Mouse (Mus musculus) brain, embryonic 14.5 days (tissue): Measurements from ENCODE around the gene Sema4g. TPM values are rescaled to one million over a fixed set of nuclear protein-coding genes. Genes with fewer than 3 reads are reported as not detected.

ENCODE experiments used
- DNase-seq: peaks from one replicate; pipeline ENCODE4 v3.0.0-alpha.2; 2011; ENCODE audit warnings: low read depth
- CTCF ChIP-seq: fragments of 200-500 bp; IDR thresholded peaks from 2 replicates; pipeline ENCODE4 v1.5.1; 2012; ENCODE audit warnings: inconsistent platforms, mild to moderate bottlenecking, moderate library complexity, borderline replicate concordance; ENCODE audit not compliant: insufficient read depth, insufficient read length; ENCODE audit errors: extremely low read depth
- POLR2A ChIP-seq: fragments of 200-500 bp; IDR thresholded peaks from 2 replicates; pipeline ENCODE4 v1.6.1; 2012; ENCODE audit warnings: mild to moderate bottlenecking, inconsistent platforms, borderline replicate concordance; ENCODE audit not compliant: poor library complexity, insufficient read depth, insufficient read length, severe bottlenecking; ENCODE audit errors: extremely low read depth
- polyA plus RNA-seq: library from polyadenylated mRNA; depleted of rRNA; stranded (reverse); fragments of >200 nt; gene quantifications from 2 replicates; pipeline ENCODE4 v1.2.3, GENCODE M21; 2012; rRNA removed

The Sema4g gene
- polyA plus RNA-seq = 172 and 215 TPM in 2 replicates

DNA sequence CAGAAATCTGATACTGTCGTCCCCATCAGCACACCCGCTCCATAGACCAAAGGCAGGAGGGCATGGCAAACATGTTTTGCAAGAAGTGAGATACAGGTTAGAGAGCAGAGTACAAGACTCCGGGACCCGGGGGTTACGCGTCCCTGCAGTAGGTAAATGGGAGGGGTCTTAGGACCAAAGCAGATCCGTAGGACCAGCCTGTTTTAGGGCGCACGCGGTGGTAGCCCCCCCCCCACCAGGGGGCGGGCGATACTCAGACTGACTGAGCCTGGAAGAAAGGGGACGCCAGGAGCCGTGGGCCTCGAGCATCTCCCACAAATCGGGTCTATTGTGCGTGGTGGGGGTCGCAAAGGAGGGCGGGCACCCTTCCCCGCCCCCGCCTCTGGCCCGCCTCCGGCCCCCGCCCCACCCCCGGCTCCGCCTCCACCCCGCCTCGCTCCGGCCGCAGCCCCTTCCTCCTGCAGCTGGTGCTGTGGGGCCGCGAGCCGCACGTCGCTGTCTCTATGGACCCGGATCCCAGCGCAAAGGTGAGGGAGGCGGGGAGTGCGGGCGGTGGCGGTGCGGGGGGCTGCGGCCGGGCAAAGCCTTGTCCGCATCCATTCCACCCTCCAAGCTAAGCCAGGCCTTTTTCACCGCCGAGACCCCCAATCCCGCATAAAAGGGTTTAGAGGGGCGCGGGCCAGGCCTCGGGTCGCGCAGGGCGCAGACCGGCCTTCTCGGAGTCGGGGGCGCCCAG lies at the start of gene Sema4g:
Sema4g (plus strand) TSS at position 271 of the 736 bp plus-strand sequence.
- TF ChIP-seq CTCF (peak; percentile 44; the same call in 1 of the 2 replicates), POLR2A (peak; percentile 43; the same call in 1 of the 2 replicates)
- DNase-seq = peak; percentile 80

DNA sequence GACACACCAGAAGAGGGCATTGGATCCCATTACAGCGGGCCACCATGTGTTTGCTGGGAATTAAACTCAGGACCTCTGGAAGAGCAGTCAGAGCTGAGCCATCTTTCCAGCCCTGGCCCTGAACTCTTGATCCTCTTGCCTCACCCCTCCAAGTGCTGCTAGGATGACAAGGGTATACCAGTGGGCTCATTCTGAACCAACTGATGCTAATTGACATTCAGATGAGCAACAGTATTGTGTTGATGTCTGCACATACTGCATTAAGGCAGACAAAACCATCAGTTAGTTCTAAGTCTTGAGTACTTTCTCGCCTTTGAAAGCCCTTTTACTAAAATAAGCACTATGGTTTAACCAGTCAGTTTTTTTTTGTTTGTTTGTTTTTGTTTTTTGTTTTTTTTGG lies 29.3 kb upstream of the Sema4g start:
- no peak for TF ChIP-seq CTCF
- no peak for TF ChIP-seq POLR2A
- no peak for DNase-seq

DNA sequence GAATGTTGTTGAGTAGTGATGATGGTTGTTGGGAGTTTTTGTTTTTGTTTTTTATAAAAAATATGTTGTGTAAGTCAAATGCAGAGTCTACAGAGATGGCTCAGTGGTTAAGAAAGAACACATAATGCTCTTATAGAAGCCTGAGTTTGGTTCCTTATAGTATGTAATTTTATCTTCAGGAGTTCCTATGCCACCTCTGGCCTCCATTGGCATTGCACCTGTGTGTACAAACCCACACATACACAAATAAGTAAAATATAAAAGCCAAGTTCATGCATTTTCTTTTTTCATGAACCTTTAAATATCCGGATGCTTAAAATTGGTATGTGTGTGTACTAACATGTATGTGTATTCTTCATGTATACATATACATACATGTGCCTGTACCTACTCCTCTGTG lies 22.9 kb upstream of the Sema4g start:
- TF ChIP-seq POLR2A = no peak
- TF ChIP-seq CTCF = no peak
- DNase-seq = no peak

DNA sequence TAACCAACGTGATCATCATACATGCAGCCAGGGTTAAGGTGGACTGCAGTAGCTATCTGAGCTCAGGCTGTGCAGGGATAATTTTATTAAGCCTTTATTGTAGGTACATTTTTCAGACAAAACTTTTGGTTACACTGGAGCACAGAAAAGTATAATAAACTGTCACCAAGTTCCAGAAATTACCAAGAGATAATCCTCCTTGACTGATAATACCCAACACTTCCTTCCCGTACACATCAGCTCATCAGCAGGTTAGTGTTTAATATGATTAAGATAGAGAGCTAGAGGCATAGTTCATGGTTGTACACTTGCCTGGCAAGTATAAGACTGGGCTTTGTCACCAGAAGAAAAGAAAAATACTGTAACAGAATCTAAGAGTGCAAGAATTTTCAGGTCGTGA lies 20.6 kb upstream of the Sema4g start:
- TF ChIP-seq POLR2A (no peak), CTCF (no peak)
- no peak for DNase-seq

DNA sequence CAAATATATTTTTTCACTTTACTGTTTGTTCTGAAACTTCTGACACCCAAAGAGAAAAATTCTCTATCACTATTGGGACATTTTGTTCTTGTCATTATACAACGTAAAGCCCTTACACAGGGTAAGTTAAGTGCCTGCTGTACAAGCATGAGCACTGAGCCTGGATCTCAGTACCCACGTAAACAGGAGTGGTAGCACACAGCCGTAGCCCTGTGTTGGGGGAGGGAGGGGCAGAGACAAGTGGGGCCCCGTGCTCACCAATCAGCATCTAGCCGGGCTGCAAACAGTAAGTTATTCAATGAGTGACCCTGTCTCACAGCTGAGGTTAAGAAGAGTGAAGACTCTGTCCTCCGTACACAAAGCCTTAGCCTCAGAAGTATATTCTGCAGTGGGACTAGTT lies 12.3 kb upstream of the Sema4g start:
- no peak for DNase-seq
- no peak for TF ChIP-seq CTCF
- no peak for TF ChIP-seq POLR2A

DNA sequence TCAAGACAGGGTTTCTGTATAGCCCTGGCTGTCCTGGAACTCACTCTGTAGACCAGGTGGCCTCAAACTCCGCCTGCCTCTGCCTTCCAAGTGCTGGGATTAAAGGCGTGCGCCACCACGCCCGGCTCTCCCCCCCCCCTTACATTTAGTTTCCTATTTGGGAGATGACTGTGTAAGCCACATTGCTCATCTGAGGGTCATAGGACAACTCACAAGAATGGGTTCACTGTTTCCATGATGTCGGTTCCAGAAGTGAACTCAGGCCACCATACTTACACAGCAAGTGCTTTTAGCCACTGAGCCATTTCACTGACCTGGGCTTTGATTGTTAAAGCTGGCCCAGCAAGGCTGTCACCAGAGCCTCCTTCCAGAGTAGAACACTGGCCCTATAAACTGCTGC lies 11.8 kb upstream of the Sema4g start:
- TF ChIP-seq POLR2A (no peak), CTCF (no peak)

DNA sequence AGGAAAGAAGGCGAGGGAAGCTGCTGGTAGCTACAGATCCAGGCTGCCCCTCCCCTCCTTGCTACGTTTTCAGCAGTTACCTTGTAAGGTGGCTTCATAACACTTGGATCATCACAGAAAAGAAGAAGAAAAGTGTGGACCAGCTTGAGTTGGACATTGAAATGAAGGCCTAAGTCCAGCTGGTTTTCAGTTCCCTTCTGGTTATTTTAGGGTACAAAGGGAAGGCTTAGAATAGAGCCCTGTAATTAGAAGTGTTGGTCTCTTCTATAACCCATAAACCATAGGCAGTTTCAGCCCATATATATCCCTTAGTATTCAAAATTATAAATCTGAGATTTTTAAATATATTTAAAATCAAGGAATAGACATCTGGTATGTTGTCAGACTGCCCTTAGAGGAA lies 8.1 kb upstream of the Sema4g start:
- DNase-seq = no peak
- no peak for TF ChIP-seq POLR2A
- TF ChIP-seq CTCF = no peak

More for the DNA sequence above, 11.8 kb upstream of the Sema4g start:
- DNase-seq = no peak

DNA sequence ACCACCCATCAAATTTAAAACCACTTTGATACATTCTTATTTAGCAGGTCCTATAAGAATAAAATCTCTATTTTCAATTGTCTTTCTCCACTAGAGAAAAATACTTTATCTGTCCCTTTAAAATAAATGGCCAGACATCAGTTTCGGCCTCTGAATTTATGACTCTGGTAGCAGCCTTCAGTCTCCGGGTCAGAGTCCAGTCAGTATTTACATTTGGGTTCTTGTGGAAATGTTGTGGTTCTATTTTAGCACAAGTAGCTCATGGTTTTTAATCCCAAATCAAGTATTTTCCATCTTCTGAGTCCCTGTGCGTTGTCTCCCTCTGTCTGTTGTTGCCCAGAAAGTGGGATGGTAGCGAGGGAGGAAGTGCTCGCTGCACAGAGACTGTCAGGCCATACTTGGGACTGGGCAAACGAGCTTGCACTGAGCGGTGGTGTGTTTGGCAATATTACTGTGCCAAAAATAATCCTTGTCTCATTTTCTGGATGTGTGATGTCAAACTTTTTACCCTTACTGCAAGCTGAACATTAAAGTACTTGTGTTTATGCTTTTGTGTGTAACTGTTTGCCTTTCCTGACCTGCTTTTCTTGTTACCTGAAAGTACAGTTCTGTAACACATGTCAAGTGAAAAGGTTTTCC lies 6.3 kb upstream of the Sema4g start:
- no peak for DNase-seq
- TF ChIP-seq POLR2A (no peak), CTCF (no peak)

DNA sequence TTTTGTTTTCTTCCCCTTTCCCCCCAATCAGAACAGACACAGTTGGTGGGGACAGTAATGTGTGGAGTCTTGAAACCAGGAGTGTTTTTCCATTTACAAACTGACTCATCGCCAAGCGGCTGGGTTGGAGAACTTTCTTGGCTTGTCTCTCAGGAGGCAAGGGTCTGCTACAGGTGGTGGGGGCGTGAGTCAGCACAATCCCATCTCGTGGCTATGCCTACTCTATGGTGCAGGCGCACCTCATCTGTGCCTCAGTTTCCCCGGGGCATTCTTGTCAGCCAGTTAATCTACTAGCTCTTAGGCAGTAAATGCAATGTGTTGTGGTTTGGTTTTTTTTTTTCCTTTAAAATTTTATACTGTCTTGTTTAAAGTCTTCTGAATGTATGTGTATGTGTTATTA lies 5.5 kb upstream of the Sema4g start:
- TF ChIP-seq POLR2A = no peak
- TF ChIP-seq CTCF = no peak
- no peak for DNase-seq

DNA sequence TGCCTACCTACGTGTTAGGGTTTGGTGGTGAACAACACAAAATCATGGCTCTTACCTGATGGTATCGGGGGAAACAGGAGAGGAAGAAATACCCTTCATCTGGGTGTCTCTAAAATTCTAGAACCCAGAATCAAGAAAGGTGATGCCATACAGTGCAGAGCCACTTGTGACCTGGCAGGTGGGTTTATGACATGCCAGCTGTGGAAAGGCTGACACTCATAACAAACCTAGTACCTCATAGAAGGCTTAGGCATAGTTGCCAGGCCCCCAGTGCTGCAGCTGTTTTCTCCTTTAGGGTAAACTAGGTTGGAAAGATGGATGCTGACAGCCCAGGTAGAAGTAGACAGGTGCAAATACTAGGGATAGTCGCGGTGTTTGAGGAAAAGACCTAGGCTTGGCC lies 4.5 kb upstream of the Sema4g start:
- no peak for DNase-seq
- TF ChIP-seq CTCF = no peak
- no peak for TF ChIP-seq POLR2A

DNA sequence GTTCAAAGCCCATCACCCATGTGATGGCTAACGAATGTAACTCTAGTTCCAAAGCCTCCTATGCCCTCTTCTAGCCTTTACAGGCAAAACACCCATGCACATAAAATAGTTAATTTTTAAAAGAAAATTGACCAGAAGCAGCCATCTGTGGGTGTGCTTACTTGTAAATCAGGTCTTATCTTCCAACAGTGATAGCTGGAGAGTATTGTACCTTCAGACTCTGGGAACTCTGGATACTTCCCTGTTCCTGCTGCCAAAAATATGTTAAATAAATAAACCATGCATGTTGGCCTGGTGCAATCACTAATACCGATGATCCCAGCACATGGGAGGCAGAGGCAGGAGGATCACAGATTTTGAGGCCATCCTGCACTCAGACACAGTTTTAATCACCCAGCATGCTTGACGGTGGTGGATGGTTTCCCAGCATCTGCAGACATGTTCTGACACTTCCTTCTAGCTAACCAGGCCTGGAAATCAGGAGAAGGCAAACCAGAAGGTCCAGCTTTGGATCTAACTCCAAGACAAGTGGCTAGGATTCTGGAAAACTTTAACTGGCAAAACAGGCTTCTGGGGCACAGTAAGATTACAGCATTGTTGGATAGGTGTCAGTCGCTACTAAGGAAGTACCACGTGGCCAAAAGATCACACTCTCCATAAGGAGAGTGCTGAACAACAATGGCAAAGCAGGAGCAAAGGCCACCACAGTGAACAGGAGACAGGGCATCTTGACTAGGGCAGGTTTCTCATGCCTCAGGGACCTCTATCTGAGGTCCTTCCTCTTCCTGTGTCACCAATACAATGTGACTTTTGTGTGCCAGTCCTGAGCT lies 3.5 kb upstream of the Sema4g start:
- DNase-seq = no peak
- TF ChIP-seq POLR2A = no peak
- no peak for TF ChIP-seq CTCF

DNA sequence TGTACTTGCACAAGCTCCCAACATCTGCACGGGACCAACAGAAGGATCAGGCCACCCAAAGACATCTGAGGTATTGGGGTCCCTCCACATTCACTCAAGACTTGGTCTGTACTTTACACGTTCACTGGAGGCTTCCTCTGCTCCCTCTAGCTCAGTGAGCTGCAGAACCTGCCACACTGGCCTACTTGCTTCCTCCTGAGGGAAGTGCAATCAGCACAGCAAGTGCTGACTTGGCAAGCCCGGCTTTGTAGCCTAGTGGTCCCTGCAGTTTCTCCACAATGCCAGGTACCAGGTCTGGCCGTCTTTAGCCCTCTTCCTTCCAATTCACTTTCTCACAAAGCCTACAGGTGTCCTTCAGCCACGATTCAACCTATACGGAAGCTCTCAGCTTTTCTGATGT lies 1.9 kb upstream of the Sema4g start:
- TF ChIP-seq CTCF (no peak), POLR2A (no peak)
- DNase-seq = no peak
